Mouse (Mus musculus): ENCODE measurements at regions not wholly inside any gene's neighbourhood (a gene's known extent, or its start where the extent isn't known, plus 50 kb on each side); places are given as distances from the start of the nearest gene placed in this dataset.

DNA sequence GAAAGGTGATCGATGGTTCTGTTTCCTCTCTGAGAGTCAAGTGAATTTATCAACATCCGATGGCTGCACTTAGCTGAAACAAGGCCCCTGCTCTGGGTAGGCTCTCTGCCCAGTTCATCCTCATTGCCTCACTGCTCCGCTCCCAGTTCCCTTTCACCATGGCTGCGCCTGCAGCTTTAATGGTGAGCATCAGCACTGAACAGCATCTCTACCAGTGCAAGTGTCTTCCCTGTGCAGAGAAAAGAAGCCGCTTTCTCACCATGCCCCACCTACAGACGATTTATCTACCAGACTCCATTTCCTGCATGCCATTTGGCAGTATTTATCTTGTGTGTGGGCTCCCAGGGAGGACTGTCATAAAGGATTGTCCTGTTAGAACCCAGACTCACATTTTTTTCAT, 400.6 kb downstream of the Ttll7 start:
- Histone ChIP-seq H3K9me3 (replicated peaks; ENCODE audit: insufficient read depth, low read length) (no peaks in the 10 kb centered on the region), H3K27me3 (ENCODE audit: control insufficient read depth in 1 of 2, insufficient read depth in 2 of 2, low read length in 2 of 2) (no peaks in the 10 kb centered on the region), H3K79me2 (ENCODE audit: control insufficient read depth, insufficient read depth, low read length, poor library complexity) (no peaks in the 10 kb centered on the region), H3K9ac (ENCODE audit: control insufficient read depth, low read depth, low read length, poor library complexity, severe bottlenecking) (no peak overlapping the region), H3K36me3 (ENCODE audit: control insufficient read depth in 1 of 2, insufficient read depth in 2 of 2, low read length in 2 of 2) (no peaks in the 10 kb centered on the region), H3K27ac (ENCODE audit: control insufficient read depth, low read depth, low read length) (no peak overlapping the region), H3K4me1 (ENCODE audit: control insufficient read depth in 1 of 2, insufficient read depth in 2 of 2, low read length in 2 of 2) (no peaks in the 10 kb centered on the region), H3K4me3 (ENCODE audit: control insufficient read depth in 1 of 2, insufficient read depth in 1 of 2, low read depth in 2 of 2, low read length in 2 of 2) (no peak overlapping the region)
- no peak for TF ChIP-seq MAX (IDR thresholded peaks at IDR 0.05; ENCODE audit: low read length)
- DNase-seq (ENCODE audit: low read depth, low spot score), result peak; percentile 4

DNA sequence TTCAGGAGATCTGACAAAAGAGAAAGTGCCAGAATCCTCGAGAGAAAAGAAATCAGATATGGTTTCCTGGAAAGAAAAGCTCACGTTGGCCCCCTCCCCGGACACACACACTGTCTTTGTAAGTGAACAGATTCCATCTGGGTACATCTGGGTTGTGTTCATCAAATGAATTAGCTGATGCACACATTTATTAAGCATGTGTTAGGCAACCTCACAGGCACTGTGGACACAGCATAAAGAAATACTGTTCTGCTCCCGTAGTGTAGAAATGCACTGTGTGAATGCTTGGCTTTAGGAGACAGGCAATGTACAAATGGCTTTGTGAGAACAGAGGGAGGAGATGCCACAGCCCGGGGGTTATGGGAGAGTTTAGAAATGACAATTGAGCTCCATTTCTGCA, 402.3 kb downstream of the Ttll7 start:
- Histone ChIP-seq H3K9me3 (replicated peaks; ENCODE audit: insufficient read depth, low read length) (no peaks in the 10 kb centered on the region), H3K4me1 (ENCODE audit: control insufficient read depth in 1 of 2, insufficient read depth in 2 of 2, low read length in 2 of 2) (no peaks in the 10 kb centered on the region)

DNA sequence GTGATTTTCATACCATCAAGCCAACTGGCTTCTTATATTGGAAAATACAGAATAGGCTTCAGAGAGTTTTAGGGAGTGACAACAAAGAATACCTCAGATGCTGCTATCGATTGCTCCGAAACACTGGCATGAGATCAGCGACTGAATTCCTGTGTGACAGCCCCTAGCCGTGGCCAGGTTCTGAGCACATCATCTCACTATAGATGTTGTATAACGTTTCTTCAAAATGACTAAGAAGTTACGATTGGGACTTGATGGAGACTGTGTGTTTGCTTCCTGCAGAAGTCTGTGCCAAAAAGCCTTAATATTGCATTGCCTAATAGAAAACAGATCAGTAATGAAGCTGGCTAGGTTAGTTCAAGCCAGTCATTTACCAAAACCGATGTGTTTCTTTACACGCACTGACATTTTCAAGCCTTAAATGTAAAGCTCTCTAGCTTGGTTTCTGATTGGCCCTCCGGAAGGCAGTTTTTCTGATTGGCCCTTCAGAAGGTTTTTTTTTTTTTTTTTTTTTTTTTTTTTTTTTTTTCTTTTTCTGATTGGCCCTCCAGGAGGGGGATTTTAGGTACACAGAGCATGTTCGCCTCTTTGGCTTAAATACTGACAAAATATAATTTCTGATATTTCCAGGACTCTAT, 408.9 kb downstream of the Ttll7 start:
- DNase-seq (ENCODE audit: low read depth, low spot score), result no peak

More for the DNA sequence above, 402.3 kb downstream of the Ttll7 start:
- H3K9ac ChIP-seq (ENCODE audit: control insufficient read depth, low read depth, low read length, poor library complexity, severe bottlenecking), result no peak overlapping the region
- H3K79me2 ChIP-seq (ENCODE audit: control insufficient read depth, insufficient read depth, low read length, poor library complexity), result no peaks in the 10 kb centered on the region
- no peak for TF ChIP-seq HCFC1 (IDR thresholded peaks at IDR 0.05; ENCODE audit: low read depth, low read length)
- no peak for TF ChIP-seq ETS1 (IDR thresholded peaks at IDR 0.05; ENCODE audit: low read depth, low read length)
- no peak for TF ChIP-seq NELFE (IDR thresholded peaks at IDR 0.05; ENCODE audit: low read depth, low read length)
- no peak for TF ChIP-seq CTCF (IDR thresholded peaks at IDR 0.05 in 2 of 3, conservative IDR thresholded peaks at IDR 0.05 in 1 of 3; ENCODE audit: control insufficient read depth in 1 of 3, insufficient read depth in 1 of 3, low read depth in 2 of 3, low read length in 3 of 3, poor library complexity in 1 of 3, severe bottlenecking in 1 of 3)
- no peak for TF ChIP-seq ELF1 (IDR thresholded peaks at IDR 0.05; ENCODE audit: low read depth, low read length)
- TF ChIP-seq POLR2AphosphoS2 (IDR thresholded peaks at IDR 0.05; ENCODE audit: low read length), result no peak
- TF ChIP-seq RCOR1 (IDR thresholded peaks at IDR 0.05; ENCODE audit: low read depth, low read length), result no peak
- TF ChIP-seq BHLHE40 (IDR thresholded peaks at IDR 0.05; ENCODE audit: borderline replicate concordance, low read depth, low read length), result no peak
- no peak for TF ChIP-seq NRF1 (IDR thresholded peaks at IDR 0.05; ENCODE audit: insufficient read depth, low read depth, low read length, poor library complexity, severe bottlenecking)
- TF ChIP-seq MEF2A (IDR thresholded peaks at IDR 0.05; ENCODE audit: extremely low read depth, insufficient replicate concordance, low read depth, low read length, poor library complexity, severe bottlenecking), result no peak
- TF ChIP-seq EP300 (IDR thresholded peaks at IDR 0.05; ENCODE audit: low read depth in 1 of 2, low read length in 2 of 2), result no peak
- no peak for TF ChIP-seq USF2 (IDR thresholded peaks at IDR 0.05; ENCODE audit: borderline replicate concordance in 1 of 2, insufficient read depth in 1 of 2, low read depth in 1 of 2, low read length in 2 of 2)
- no peak for TF ChIP-seq USF1 (IDR thresholded peaks at IDR 0.05; ENCODE audit: low read depth, low read length)
- no peak for TF ChIP-seq TAL1 (IDR thresholded peaks at IDR 0.05; ENCODE audit: low read length)
- no peak for TF ChIP-seq E2F4 (IDR thresholded peaks at IDR 0.05; ENCODE audit: borderline replicate concordance, low read depth, low read length)
- TF ChIP-seq MAX (IDR thresholded peaks at IDR 0.05; ENCODE audit: low read length), result no peak
- TF ChIP-seq POLR2AphosphoS5 (IDR thresholded peaks at IDR 0.05; ENCODE audit: borderline replicate concordance, low read depth, low read length), result no peak
- H3K4me3 ChIP-seq (ENCODE audit: control insufficient read depth in 1 of 2, insufficient read depth in 1 of 2, low read depth in 2 of 2, low read length in 2 of 2), result no peak overlapping the region
- no peak for DNase-seq (ENCODE audit: low read depth, low spot score)
- H3K36me3 ChIP-seq (ENCODE audit: control insufficient read depth in 1 of 2, insufficient read depth in 2 of 2, low read length in 2 of 2), result no peaks in the 10 kb centered on the region
- no peak overlapping the region for H3K27ac ChIP-seq (ENCODE audit: control insufficient read depth, low read depth, low read length)
- H3K27me3 ChIP-seq (ENCODE audit: control insufficient read depth in 1 of 2, insufficient read depth in 2 of 2, low read length in 2 of 2), result no peaks in the 10 kb centered on the region

More for the DNA sequence above, 408.9 kb downstream of the Ttll7 start:
- Histone ChIP-seq H3K36me3 (ENCODE audit: control insufficient read depth in 1 of 2, insufficient read depth in 2 of 2, low read length in 2 of 2) (no peaks in the 10 kb centered on the region), H3K27me3 (ENCODE audit: control insufficient read depth in 1 of 2, insufficient read depth in 2 of 2, low read length in 2 of 2) (no peaks in the 10 kb centered on the region), H3K79me2 (ENCODE audit: control insufficient read depth, insufficient read depth, low read length, poor library complexity) (no peaks in the 10 kb centered on the region), H3K4me1 (ENCODE audit: control insufficient read depth in 1 of 2, insufficient read depth in 2 of 2, low read length in 2 of 2) (no peaks in the 10 kb centered on the region), H3K27ac (ENCODE audit: control insufficient read depth, low read depth, low read length) (no peak overlapping the region), H3K4me3 (ENCODE audit: control insufficient read depth in 1 of 2, insufficient read depth in 1 of 2, low read depth in 2 of 2, low read length in 2 of 2) (no peak overlapping the region), H3K9me3 (replicated peaks; ENCODE audit: insufficient read depth, low read length) (no peaks in the 10 kb centered on the region), H3K9ac (ENCODE audit: control insufficient read depth, low read depth, low read length, poor library complexity, severe bottlenecking) (no peak overlapping the region)
- no peak for TF ChIP-seq NRF1 (IDR thresholded peaks at IDR 0.05; ENCODE audit: insufficient read depth, low read depth, low read length, poor library complexity, severe bottlenecking)
- no peak for TF ChIP-seq ZNF384 (IDR thresholded peaks at IDR 0.05; ENCODE audit: low read depth, low read length)
- TF ChIP-seq TCF12 (IDR thresholded peaks at IDR 0.05; ENCODE audit: low read depth, low read length), result no peak
- no peak for TF ChIP-seq MXI1 (IDR thresholded peaks at IDR 0.05; ENCODE audit: low read depth, low read length)
- TF ChIP-seq EP300 (IDR thresholded peaks at IDR 0.05; ENCODE audit: low read depth in 1 of 2, low read length in 2 of 2), result no peak
- TF ChIP-seq CHD1 (IDR thresholded peaks at IDR 0.05; ENCODE audit: low read depth, low read length), result no peak
- no peak for TF ChIP-seq ZMIZ1 (IDR thresholded peaks at IDR 0.05; ENCODE audit: low read depth, low read length)
- no peak for TF ChIP-seq GABPA (IDR thresholded peaks at IDR 0.05; ENCODE audit: low read depth, low read length)

Data from MEL (cell line).